Mouse (Mus musculus) forebrain, embryonic 16.5 days (tissue): ENCODE data around the gene Ypel1. TPM values are rescaled to one million over a fixed set of nuclear protein-coding genes. Genes with fewer than 3 reads are reported as not detected.

ENCODE experiments used
- ATAC-seq: fragments of 200-750 bp; cut with Nextera tagmentation; 2 replicates; pipeline ENCODE4 v1.8.0; 2017; ENCODE audit warnings: mild to moderate bottlenecking, moderate library complexity
- H3K27ac ChIP-seq: fragments of 300-500 bp; sonication (generic); 2 replicates; pipeline ENCODE4 v1.5.1; 2014; ENCODE audit warnings: low read length, control low read depth
- H3K27me3 ChIP-seq: fragments of 300-500 bp; sonication (generic); replicated peaks from 2 replicates; pipeline ENCODE4 v1.6.1; 2014; ENCODE audit warnings: low read length; ENCODE audit not compliant: control insufficient read depth, insufficient read depth
- H3K36me3 ChIP-seq: fragments of 300-500 bp; sonication (generic); 2 replicates; pipeline ENCODE4 v1.6.1; 2014; ENCODE audit not compliant: control insufficient read depth, insufficient read depth
- H3K4me1 ChIP-seq: fragments of 300-500 bp; sonication (generic); replicated peaks from 2 replicates; pipeline ENCODE4 v1.6.1; 2014; ENCODE audit warnings: low read length; ENCODE audit not compliant: control insufficient read depth, insufficient read depth
- H3K4me2 ChIP-seq: fragments of 300-500 bp; sonication (generic); 2 replicates; pipeline ENCODE4 v1.6.1; 2014; ENCODE audit warnings: mild to moderate bottlenecking, low read length, control low read depth
- H3K4me3 ChIP-seq: fragments of 300-500 bp; sonication (generic); replicated peaks from 2 replicates; pipeline ENCODE4 v1.5.1; 2014; ENCODE audit warnings: mild to moderate bottlenecking, low read length, control low read depth
- H3K9ac ChIP-seq: fragments of 300-500 bp; sonication (generic); replicated peaks from 2 replicates; pipeline ENCODE4 v1.6.1; 2014; ENCODE audit warnings: low read depth, low read length, control low read depth
- H3K9me3 ChIP-seq: fragments of 300-500 bp; sonication (generic); 2 replicates; pipeline ENCODE4 v1.6.1; 2016; ENCODE audit warnings: low read length; ENCODE audit not compliant: control insufficient read depth
- WGBS: fragments of 180-500 bp; shearing (Covaris S2); extraction: QIAGEN DNeasy Blood & Tissue Kit; methylation state at CpG from one replicate; pipeline ENCODE4 v1.1.7; 2014; 5-methylcytosine and 5-hydroxymethylcytosine counted together
- polyA plus RNA-seq: library from polyadenylated mRNA; unstranded; fragments of >200 nt; fragmentation: Nextera tagmentation; extraction: Ambion mirVana; gene quantifications from 2 replicates; pipeline ENCODE4 v1.2.1, GENCODE M21; 2015

Ypel1 gene
- polyA plus RNA-seq, 1 experiment from 2014 or later: 173 TPM

GRCm38 (mm10) chr16:17117309-17117799 is 47.9 kb downstream of the Ypel1 start:
- no peak overlapping the region for H3K27ac ChIP-seq
- H3K9me3 ChIP-seq: no peaks in the 10 kb centered on the region
- no peaks in the 10 kb centered on the region; the same call in 1 of the 2 replicates for H3K4me1 ChIP-seq
- H3K36me3 ChIP-seq: no peaks in the 10 kb centered on the region; the same call in 1 of the 2 replicates
- WGBS: 85% methylated on average over 5 of the region's 5 CpGs
- no peaks in the 10 kb centered on the region for H3K27me3 ChIP-seq
- no peak overlapping the region for H3K9ac ChIP-seq
- no peak for ATAC-seq
- H3K4me2 ChIP-seq: no peak overlapping the region
- H3K4me3 ChIP-seq: no peak overlapping the region

DNA sequence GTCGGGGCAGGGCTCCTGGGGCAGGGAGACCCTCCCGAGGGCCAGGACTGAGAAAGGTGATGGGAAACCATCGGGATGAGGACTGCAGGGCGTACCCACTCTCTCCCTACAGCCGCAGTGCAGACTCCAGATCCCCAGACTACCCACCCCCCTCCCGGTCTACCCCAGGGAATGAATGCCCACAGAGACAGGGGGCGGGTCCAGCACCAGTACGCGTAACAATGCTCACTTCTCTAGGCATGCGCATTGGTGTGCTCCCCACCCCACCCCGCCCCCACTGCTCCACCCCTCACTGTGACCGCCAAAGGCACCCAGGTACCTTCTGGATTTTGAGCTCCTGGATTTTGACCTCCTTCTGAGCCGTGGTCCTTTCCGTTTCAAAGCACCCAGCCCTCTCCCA is 52.1 kb downstream of the Ypel1 start:
- H3K27me3 ChIP-seq: no peaks in the 10 kb centered on the region
- ATAC-seq: peak; percentile 57
- no peaks in the 10 kb centered on the region for H3K9me3 ChIP-seq
- peak overlapping the region; percentile 39; the same call in 1 of the 2 replicates for H3K9ac ChIP-seq
- H3K4me3 ChIP-seq: peak overlapping the region; percentile 35
- no peaks in the 10 kb centered on the region for H3K36me3 ChIP-seq
- peaks cover 23% of the 10 kb centered on the region for H3K4me1 ChIP-seq
- H3K4me2 ChIP-seq: peak overlapping the region; percentile 22
- WGBS: 32% methylated on average over 14 of the region's 14 CpGs
- H3K27ac ChIP-seq: no peak overlapping the region

DNA sequence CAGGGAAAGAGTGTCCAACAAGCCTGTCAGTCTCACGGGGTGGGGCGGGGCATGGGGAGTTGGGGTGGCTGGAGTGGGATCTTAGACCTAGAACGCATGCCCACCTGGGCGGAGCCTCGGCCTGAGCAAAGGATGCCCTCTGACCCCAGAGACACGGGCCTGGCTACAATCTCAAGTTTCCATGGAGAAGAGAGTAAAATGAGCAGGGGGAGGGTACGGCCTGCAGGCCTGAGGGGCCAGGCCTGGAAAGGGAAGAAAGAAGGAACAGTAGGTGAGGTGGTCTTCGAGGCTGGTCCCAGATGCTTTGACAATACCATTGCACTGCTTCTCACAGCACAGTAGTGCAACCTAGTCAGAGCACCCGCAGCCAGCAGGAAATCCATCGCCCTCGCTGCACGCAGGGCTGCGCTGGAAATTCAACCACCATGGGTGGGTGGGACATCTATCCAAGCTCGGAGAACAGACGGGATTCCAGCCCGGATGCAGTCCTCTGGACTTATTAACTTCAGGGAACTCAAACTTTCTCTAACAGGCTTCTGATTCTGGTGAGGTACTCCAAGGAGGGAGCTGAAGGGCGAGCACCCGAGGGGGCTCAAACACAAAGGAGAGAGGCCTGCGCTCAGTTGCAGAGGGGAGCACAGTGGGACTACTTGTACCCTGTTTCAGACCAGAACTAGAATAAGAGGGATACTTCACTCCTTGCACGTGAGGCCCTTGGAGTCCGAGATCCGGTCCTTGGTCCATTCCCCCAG is 54.8 kb downstream of the Ypel1 start:
- Histone ChIP-seq H3K4me1 (peaks cover 23% of the 10 kb centered on the region), H3K9ac (peak overlapping the region; percentile 45), H3K36me3 (no peaks in the 10 kb centered on the region), H3K27ac (no peak overlapping the region), H3K4me3 (peak overlapping the region; percentile 41), H3K27me3 (no peaks in the 10 kb centered on the region), H3K9me3 (no peaks in the 10 kb centered on the region), H3K4me2 (peak overlapping the region; percentile 53)
- 2% methylated on average over 22 of the region's 22 CpGs for WGBS
- ATAC-seq: peak; percentile 19

DNA sequence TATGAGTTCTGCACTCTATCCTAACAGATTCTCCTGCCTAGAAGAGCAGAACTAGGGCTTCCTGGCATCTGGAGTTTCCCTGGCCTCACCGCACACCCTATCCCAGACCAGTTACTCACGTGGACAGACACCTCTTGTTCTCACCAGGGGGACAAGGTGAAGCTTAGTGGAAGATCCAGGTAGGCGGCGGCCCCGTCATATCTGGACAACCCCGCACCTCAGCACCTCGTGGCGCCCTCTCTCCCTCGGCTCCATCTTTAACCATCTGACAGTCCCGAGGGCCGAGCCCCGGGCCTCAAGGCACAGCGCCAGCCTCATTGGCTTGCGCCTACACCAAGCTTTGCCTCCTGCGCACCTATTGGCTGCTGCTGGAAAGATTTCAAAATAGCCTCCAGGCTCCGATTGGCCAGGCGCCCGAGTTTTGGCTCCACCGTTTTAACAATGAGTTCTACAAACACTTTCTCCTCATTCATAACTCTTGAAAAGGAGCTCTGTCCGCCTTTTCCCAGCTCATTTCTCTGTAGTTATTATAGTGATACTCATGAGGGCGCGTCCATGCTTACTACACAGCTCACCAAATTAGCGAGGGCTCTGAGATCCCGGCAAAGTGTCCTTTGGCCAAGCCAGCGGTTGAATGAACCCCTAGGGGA is 55.5 kb downstream of the Ypel1 start, which contains the start of gene 2610318N02Rik:
Gene 2610318N02Rik, minus strand, starts transcription at position 297 of the 650 bp plus-strand sequence.
- H3K4me1 ChIP-seq: peaks cover 23% of the 10 kb centered on the region
- no peak within 1 kb of the TSS for H3K27ac ChIP-seq
- peak within 1 kb of the TSS; percentile 45 for H3K9ac ChIP-seq
- peak within 1 kb of the TSS; percentile 41 for H3K4me3 ChIP-seq
- H3K36me3 ChIP-seq: no peaks in the 10 kb centered on the region
- no peaks in the 10 kb centered on the region for H3K27me3 ChIP-seq
- 0% methylated on average over 25 of the region's 25 CpGs for WGBS
- H3K4me2 ChIP-seq: peak within 1 kb of the TSS; percentile 53
- H3K9me3 ChIP-seq: no peaks in the 10 kb centered on the region
- ATAC-seq: peak; percentile 86

DNA sequence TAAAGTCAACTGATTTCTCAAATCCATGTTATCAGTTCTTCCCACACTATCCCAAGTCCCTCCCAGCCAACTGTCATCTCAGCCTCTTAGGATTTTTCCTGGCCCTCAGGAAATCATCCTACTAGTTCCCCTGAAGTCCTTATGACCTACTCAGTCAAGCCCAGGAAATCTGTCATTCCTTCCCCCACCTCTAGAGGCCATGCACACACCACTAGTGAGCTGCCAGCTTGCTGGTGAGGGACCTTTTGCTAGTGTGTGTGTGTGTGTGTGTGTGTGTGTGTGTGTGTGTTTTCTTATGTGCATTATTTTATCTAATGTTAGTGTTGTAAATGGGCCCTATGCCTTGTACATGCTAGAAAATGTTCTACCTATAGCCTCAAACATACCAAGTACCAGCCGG is 57.8 kb downstream of the Ypel1 start:
- no peak for ATAC-seq
- Histone ChIP-seq H3K9me3 (no peaks in the 10 kb centered on the region), H3K4me1 (peaks cover 30% of the 10 kb centered on the region), H3K27me3 (no peaks in the 10 kb centered on the region), H3K4me3 (no peak overlapping the region), H3K4me2 (no peak overlapping the region), H3K36me3 (no peaks in the 10 kb centered on the region), H3K9ac (no peak overlapping the region), H3K27ac (no peak overlapping the region)
- 92% methylated on average over 1 of the region's 1 CpGs for WGBS

GRCm38 (mm10) chr16:17131191-17132088 is 61.9 kb downstream of the Ypel1 start:
- no peak for ATAC-seq
- H3K27me3 ChIP-seq: no peaks in the 10 kb centered on the region
- no peaks in the 10 kb centered on the region for H3K9me3 ChIP-seq
- WGBS: 4% methylated on average over 43 of the region's 43 CpGs
- peaks cover 13% of the 10 kb centered on the region for H3K4me1 ChIP-seq
- peak overlapping the region; percentile 99 for H3K4me2 ChIP-seq
- H3K27ac ChIP-seq: peak overlapping the region; percentile 75
- no peaks in the 10 kb centered on the region for H3K36me3 ChIP-seq
- H3K4me3 ChIP-seq: peak overlapping the region; percentile 83
- peak overlapping the region; percentile 77 for H3K9ac ChIP-seq

DNA sequence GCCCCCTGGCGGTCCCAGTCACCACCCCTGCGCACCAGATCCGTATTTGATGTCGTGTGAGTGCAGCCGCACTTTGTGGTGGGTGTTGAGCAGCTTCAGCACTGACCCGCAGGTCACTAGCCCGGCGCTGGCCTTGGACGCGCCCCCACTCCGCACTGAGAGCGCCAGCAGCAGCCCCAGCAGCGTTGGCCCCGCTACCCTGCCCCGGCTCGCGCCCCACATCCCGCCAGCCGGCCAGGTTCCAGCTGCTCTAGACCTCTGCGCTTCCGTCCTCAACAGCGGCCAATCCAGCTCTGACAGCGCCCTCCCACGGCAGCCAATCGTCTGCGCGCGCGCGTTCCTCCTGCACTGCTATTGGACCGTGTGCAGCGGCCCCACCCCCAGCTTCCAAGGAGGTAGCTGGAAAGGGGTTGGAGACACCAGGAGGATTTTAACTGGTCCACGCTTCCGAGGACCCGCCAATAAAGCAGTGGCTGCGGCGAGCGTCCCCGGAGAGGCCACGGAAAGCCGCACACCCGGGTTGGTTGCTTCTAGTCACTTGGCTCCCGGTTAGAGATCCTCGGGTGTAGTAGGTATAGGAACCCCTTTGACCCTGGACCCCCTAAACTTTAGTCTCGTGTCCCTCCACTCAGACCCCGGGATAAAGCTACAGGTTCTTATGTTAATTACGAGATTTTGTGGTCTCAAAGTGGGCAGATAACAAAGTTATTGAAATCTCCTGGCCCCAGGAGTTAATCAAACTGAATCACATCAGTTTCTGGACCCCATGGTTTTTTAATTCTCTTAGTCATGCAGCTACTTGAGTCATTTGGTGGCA is 62.8 kb downstream of the Ypel1 start, which contains the start of gene Sdf2l1:
Gene Sdf2l1, minus strand, starts transcription at position 295 of the 817 bp plus-strand sequence.
- Histone ChIP-seq H3K4me1 (peaks cover 13% of the 10 kb centered on the region), H3K36me3 (no peaks in the 10 kb centered on the region), H3K27me3 (no peaks in the 10 kb centered on the region), H3K27ac (peak within 1 kb of the TSS; percentile 75), H3K9ac (peak within 1 kb of the TSS; percentile 77), H3K4me2 (peak within 1 kb of the TSS; percentile 99), H3K9me3 (no peaks in the 10 kb centered on the region), H3K4me3 (peak within 1 kb of the TSS; percentile 83)
- under 1% methylated on average over 47 of the region's 47 CpGs for WGBS
- peak; percentile 99 for ATAC-seq

DNA sequence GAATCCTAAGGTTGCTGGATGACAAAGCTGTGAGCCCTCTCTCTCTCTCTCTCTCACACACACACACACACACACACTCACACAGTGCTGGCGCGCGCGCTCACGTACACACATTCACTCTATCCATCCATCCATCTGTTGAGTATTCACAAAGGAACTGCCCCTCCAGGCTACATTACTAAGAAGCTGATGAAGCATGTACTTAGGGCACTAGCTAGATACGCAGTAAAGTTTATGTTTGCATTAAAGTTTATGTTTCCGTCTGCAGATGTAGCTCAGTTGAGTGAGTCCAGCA is 63.4 kb downstream of the Ypel1 start:
- H3K4me3 ChIP-seq: peak overlapping the region; percentile 83
- no peak overlapping the region for H3K9ac ChIP-seq
- 25% methylated on average over 7 of the region's 7 CpGs for WGBS
- 0 out of 2 replicates have a peak, but pooled peaks have one; percentile 4 for ATAC-seq
- H3K4me2 ChIP-seq: peak overlapping the region; percentile 99
- H3K4me1 ChIP-seq: peaks cover 13% of the 10 kb centered on the region
- no peak overlapping the region for H3K27ac ChIP-seq
- no peaks in the 10 kb centered on the region for H3K36me3 ChIP-seq
- no peaks in the 10 kb centered on the region for H3K9me3 ChIP-seq
- H3K27me3 ChIP-seq: no peaks in the 10 kb centered on the region
